Mouse (Mus musculus): ENCODE results near the gene Ltf.

Ltf gene

DNA sequence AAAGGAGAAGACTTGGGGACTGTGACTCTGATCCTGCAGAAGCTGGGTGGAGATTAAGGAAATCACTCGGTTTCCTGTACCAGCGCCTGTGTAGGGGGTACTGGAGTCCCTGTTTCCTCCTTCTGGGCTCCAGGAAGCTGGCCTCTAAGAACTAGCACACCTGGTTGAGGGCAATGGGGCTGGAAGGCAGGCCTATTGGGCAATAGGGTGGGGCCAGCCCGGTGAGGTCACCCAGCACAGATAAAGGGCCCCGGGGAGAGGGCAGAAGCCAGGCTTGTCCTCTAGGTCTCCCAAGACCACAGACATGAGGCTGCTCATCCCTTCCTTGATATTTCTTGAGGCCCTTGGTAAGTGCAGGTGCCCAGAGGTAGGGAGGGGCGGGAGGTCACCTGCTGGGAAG is at the start of gene Ltf:
TSS of gene Ltf (plus strand) at position 250 of the 400 bp plus-strand sequence.
- DNase-seq (ENCODE audit: low spot score): peak; percentile 32

GRCm38 (mm10) chr9:110979411-110979810 is 39.7 kb upstream of the Ltf start:
- DNase-seq (ENCODE audit: low spot score): no peak

GRCm38 (mm10) chr9:110982351-110982750 is 36.7 kb upstream of the Ltf start:
- no peak for DNase-seq (ENCODE audit: low spot score)

DNA sequence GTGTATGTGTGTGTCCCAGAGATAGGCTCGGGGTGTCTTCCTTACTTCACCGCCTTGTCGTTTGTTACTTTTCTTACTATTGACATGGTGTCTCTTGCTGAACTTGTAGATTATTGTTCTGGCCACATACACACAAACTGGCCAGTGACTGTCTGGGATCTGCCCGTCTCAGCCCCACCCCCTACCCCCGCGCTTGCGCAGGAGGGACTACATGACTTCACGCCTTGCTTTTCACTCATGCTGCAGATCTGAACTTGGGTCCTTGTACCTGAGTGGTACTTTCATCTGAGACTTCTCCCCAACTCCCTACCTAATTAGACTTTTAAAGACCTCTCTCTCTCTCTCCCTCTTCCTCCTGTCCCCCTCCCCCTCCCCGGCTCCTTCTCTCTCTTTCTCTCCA is 35.0 kb upstream of the Ltf start:
- no peak for DNase-seq (ENCODE audit: low spot score)

- no peak for DNase-seq (ENCODE audit: low spot score)
Measured at GRCm38 (mm10) chr9:110985541-110985940, 33.5 kb upstream of the Ltf start.

GRCm38 (mm10) chr9:110985951-110986350 is 33.1 kb upstream of the Ltf start:
- DNase-seq (ENCODE audit: low spot score): no peak

- DNase-seq (ENCODE audit: low spot score): no peak
Measured at GRCm38 (mm10) chr9:110987331-110987730, 31.7 kb upstream of the Ltf start.

- DNase-seq (ENCODE audit: low spot score): no peak
Measured at GRCm38 (mm10) chr9:110988078-110988477, 31.0 kb upstream of the Ltf start.

DNA sequence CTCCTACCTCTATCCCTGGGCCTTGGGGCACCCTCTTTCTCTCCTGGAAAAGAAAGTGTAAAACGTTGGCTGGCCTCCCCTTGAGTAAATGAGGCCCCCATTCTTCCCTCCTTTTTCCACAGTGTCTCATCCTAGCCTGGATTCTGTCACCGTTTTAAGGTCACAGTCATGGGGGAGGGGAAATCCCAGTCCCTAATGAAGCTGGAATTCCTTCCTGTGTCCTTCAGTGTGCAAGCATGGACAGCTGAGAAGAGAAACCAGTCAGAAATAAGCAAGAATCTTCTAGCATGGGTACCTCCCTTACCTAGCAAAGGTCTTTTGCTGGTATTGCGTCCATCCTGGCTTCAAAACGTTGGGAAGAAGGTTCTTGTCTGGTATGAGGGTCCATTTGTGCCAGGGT is 29.9 kb upstream of the Ltf start:
- DNase-seq (ENCODE audit: low spot score): no peak

DNA sequence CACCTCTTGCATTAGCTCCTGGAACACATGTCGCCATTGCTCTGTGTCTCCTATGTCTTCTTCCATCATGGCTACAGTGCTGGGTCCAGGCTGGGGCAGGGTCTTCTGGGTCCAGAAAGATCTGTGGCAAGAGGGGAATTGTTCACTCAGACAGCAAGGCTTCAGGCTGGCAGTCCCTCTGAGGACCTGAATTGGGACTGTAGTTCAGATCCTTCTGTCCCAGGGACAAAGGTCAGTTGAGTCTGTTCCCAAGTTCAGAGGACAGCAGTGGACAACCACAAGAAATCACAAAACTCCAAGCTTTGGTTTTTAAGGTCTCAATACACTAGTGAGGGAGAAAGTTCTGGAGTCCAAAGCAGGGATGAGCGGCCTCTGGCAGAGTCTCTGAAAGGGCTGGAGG is 29.5 kb upstream of the Ltf start:
- DNase-seq (ENCODE audit: low spot score): no peak

DNA sequence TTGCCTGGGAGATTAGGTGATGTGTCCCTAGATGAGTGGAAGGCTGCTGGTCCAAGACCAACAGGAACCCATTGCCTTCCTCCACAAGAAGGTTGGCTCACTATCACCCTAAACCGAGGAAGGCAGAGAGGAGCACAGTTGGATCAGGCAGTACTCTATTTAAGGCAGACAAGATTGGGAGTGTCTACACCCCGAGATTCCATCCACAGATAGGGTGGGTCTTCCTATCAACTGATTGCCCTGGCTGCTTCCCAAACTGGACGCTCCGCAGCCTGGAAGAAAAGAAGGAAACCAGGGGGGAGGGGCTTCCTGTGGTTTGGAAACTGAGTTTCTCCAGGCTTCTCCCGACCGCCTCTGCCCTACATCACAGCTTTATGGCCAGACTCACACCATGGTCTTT is 28.9 kb upstream of the Ltf start, which contains the start of gene Rtp3:
TSS of gene Rtp3 (minus strand) at position 380 of the 400 bp plus-strand sequence.
- DNase-seq (ENCODE audit: low spot score): no peak

DNA sequence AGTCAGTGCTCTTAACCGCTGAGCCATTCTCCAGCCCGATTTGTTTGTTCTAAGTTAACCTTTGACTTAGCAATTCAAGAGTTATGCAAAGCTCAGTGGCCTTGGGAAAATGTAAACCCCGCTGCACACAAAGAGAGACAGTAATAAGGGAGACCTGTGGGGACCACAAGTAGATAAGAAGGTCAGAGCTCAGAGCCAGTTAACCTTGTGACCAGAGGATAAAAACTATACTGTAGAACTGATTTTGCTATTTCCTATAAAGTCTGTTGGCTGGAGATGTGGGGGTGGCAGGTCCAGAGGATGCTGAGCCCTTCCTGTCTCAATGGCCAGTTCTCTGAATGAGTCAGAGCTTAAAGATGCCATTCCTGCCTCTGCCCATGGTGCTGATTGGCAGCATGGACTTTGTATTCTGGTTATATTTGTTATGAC is 25.8 kb upstream of the Ltf start:
- peak; percentile 85 for DNase-seq (ENCODE audit: low spot score)

DNA sequence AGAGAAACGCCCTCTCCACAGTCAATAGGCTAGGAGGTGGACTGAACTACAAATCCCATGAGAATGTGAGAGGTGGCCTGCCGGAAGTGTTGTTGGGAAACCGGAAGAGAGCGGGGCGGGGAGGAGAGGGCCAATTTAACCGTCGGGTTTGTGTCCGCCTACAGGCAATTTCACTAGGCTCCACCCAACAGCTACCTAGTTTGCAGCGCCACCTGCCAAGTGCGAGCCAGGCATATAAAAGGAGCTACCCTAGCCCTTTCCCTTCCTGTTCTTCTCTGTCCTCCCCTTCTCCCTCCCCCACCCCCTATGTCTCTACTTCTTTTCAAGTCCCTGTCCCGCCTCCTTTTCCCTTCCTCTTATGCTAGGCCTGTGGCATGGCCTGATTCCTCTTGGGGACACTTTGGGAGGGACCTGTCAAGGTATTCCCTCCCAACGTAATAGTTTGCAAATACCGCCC is 24.3 kb upstream of the Ltf start:
- DNase-seq (ENCODE audit: low spot score): peak; percentile 89

DNA sequence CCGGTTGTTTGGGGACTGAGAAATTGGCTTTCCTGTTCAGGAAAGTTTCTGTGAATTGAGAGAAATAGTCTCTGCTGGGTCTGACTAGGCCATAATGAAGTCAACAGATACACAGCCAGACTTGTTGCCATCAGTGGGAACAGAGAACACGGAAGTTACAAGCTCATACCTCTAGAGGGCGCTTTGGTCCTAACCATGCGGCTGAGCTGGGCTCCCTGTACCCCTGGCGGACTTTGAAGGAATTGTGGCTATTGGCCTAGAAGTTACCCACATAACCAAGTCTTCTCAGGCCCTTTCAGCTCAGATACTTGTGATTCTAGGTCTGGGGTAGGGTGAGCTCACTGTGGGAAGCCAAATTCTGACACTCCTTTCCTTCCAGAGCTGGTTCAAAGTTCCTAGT is 21.8 kb upstream of the Ltf start:
- peak; percentile 61 for DNase-seq (ENCODE audit: low spot score)

GRCm38 (mm10) chr9:110999056-110999455 is 20.0 kb upstream of the Ltf start:
- no peak for DNase-seq (ENCODE audit: low spot score)

- DNase-seq (ENCODE audit: low spot score): no peak
Measured at GRCm38 (mm10) chr9:110999856-111000255, 19.2 kb upstream of the Ltf start.

- no peak for DNase-seq (ENCODE audit: low spot score)
Measured at GRCm38 (mm10) chr9:111001621-111002020, 17.4 kb upstream of the Ltf start.

- no peak for DNase-seq (ENCODE audit: low spot score)
Measured at GRCm38 (mm10) chr9:111003279-111003678, 15.8 kb upstream of the Ltf start.

DNA sequence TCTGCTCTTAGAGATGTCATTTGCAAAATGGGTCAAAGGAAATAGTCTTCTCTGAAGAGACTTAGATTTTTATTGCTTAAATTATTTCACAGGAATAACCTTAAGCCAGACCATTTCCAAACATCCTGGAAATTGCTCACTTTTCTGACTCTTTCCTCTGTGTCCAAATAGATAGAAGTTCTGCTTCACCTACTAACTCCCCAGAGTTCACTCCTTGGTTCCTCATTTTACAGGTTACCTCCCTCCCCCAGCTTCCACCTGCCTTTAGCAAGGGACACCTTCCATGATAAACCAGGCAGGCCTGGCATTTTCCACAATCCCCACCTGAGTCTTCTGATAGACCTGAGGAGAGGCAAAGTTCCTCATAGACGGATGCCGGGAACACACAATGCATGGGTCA is 12.5 kb upstream of the Ltf start:
- DNase-seq (ENCODE audit: low spot score): no peak

DNA sequence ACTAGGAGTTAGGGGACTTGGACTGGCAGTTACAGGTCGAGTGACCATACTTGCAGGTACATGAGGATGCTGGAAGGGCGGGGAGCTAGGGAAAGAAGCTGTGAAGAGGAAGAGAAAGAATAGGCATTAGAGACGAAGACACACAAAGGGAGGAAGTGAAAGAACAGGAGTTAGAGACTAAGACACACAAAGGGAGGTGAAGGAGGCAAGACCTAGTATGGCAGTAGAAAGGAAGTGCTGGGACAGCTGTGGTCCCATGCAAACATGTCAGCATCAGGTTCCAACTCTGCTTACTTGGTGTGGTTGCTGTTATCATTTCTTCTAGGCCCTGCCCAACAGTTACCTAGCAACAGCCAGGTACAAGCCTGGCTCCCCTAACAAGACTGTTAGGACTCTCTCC is 9.3 kb upstream of the Ltf start:
- DNase-seq (ENCODE audit: low spot score): no peak

DNA sequence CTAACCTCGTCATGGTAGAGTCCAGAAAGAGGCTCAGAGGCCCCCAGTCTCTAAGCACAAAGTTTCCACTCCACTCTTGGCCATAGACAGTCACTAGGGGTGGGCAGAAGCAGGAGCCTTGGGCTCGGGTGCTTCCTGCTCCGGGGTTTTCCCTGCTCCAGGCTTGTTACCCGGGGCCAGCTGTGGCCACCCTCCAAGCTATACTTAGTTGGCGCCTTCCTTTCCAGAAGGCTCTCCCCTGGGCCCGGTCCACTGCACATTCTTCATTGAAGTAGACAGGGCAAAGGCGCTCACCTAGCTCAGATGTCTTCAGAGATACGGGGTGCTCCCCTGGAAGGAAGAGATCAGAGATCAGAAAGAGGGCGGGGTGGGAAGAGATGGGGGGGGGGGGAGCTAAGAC is 7.5 kb upstream of the Ltf start:
- DNase-seq (ENCODE audit: low spot score): no peak

GRCm38 (mm10) chr9:111012041-111012440 is 7.0 kb upstream of the Ltf start:
- no peak for DNase-seq (ENCODE audit: low spot score)

GRCm38 (mm10) chr9:111015658-111016057 is 3.4 kb upstream of the Ltf start:
- no peak for DNase-seq (ENCODE audit: low spot score)

GRCm38 (mm10) chr9:111026791-111027190 is 7.7 kb downstream of the Ltf start:
- no peak for DNase-seq (ENCODE audit: low spot score)

- DNase-seq (ENCODE audit: low spot score): no peak
Measured at GRCm38 (mm10) chr9:111033717-111034116, 14.6 kb downstream of the Ltf start.

Data from yolk sac, embryonic 10.5 days (tissue).